Mouse (Mus musculus): ENCODE measurements around the gene Clip3. TPM values are rescaled to one million over a fixed set of nuclear protein-coding genes. Genes with fewer than 3 reads are reported as not detected.

The Clip3 gene
- polyA plus RNA-seq, 1 experiment from 2014 or later: 18.4 TPM

GRCm38 (mm10) chr7:30322285-30322667, 30.7 kb downstream of the Clip3 start:
- Histone ChIP-seq H3K27ac (peak overlapping the region; percentile 92), H3K27me3 (ENCODE audit: insufficient read depth, poor library complexity, severe bottlenecking) (peaks cover 3% of the 10 kb centered on the region; the same call in 1 of the 2 replicates), H3K4me1 (peaks cover 17% of the 10 kb centered on the region), H3K36me3 (peaks cover 19% of the 10 kb centered on the region; the same call in 1 of the 2 replicates), H3K4me3 (peak overlapping the region; percentile 72), H3K9me3 (no peaks in the 10 kb centered on the region)
- DNase-seq (ENCODE audit: low spot score): peak; percentile 100
- WGBS: 0% methylated on average over 20 of the region's 20 CpGs

DNA sequence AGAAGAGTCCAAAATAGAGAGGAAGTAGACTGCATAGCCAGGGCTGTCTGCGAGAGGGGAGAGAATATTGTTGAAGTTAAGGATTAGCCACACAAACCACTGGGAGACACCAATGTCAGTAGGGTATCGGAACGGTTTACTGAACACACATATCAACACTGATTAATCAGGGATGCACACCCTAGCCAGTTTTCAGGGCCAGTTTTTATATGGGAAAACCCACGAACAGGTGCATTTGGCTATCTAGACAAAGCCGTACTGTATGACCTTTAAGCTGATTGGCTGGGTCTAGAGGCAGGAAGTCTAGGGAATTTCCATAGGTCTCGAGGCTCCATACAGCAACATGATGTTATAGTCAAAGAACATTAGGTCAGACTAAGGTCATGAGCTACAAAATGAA, 31.3 kb downstream of the Clip3 start:
- Histone ChIP-seq H3K4me3 (peak overlapping the region; percentile 72), H3K36me3 (peaks cover 17% of the 10 kb centered on the region; the same call in 1 of the 2 replicates), H3K9me3 (no peaks in the 10 kb centered on the region), H3K27me3 (ENCODE audit: insufficient read depth, poor library complexity, severe bottlenecking) (peaks cover 6% of the 10 kb centered on the region; the same call in 1 of the 2 replicates), H3K4me1 (peaks cover 19% of the 10 kb centered on the region), H3K27ac (peak overlapping the region; percentile 92)
- no peak for DNase-seq (ENCODE audit: low spot score)
- WGBS: 34% methylated on average over 6 of the region's 6 CpGs

- 73% methylated on average over 3 of the region's 3 CpGs for WGBS
These were observed 32.3 kb downstream of the Clip3 start, which contains the start of gene Sdhaf1 for GRCm38 (mm10) chr7:30323795-30324194. Gene Sdhaf1, minus strand, starts transcription at chr7:30323895.

DNA sequence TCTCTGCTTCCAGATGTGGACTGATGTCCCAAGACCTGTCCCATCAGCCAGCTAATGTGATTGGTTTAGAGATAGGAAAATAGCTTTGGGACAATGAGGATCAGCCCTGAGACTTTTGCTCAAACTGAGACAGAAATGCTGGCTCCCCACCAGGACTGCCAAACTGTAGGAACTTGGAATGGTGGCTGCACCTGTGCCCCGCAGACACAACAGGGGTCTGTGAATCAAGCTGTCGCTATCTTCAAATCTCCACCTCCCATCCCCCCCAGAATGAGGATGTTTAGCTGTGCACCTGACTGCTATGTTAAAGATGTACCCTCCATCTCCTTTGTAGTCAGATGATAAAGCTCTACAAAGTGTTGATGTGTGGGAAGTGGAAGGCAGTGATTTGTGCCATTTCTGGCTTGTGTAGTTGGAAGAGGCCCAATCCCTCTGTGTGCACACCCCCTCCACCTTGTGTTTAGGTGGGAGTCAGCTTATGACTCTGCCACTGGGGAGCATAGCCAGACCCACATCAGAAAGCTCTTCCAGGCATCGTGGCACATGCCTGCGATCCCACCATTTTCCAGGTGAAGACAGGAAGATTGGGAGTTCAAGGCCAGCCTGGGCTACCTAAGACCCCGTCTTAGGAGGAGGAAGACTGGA, 32.9 kb downstream of the Clip3 start:
- Histone ChIP-seq H3K9me3 (no peaks in the 10 kb centered on the region), H3K4me1 (peaks cover 23% of the 10 kb centered on the region), H3K36me3 (0 out of 2 replicates have a peak, but pooled peaks cover 1% of the 10 kb centered on the region), H3K4me3 (no peak overlapping the region), H3K27ac (no peak overlapping the region), H3K27me3 (ENCODE audit: insufficient read depth, poor library complexity, severe bottlenecking) (peaks cover 6% of the 10 kb centered on the region; the same call in 1 of the 2 replicates)
- 82% methylated on average over 5 of the region's 5 CpGs for WGBS
- no peak for DNase-seq (ENCODE audit: low spot score)

More at GRCm38 (mm10) chr7:30323795-30324194, 32.3 kb downstream of the Clip3 start, which contains the start of gene Sdhaf1:
- H3K4me3 ChIP-seq: peak within 1 kb of the TSS; percentile 72
- peaks cover 6% of the 10 kb centered on the region; the same call in 1 of the 2 replicates for H3K27me3 ChIP-seq (ENCODE audit: insufficient read depth, poor library complexity, severe bottlenecking)
- peak within 1 kb of the TSS; percentile 92 for H3K27ac ChIP-seq
- no peaks in the 10 kb centered on the region for H3K9me3 ChIP-seq
- H3K4me1 ChIP-seq: peaks cover 23% of the 10 kb centered on the region
- DNase-seq (ENCODE audit: low spot score): no peak
- peaks cover 7% of the 10 kb centered on the region; the same call in 1 of the 2 replicates for H3K36me3 ChIP-seq

DNA sequence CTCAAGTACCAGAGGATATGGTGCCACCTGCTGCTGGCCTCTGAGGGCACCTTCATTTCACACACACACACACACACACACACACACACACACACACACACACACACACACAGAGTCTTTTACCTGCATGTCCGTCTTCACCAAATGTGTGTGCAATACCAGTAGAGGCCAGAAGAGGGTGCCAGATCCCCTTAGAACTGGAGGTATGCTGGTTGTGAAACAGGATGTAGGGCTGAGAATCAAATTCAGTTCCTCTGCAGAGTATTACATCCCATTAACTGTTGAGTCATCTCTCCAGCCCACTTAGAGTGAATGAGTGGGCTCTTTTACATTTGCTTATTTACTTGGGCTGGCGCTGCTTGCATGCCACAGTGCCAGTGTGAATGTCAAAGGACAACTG, 33.8 kb downstream of the Clip3 start:
- Histone ChIP-seq H3K27ac (no peak overlapping the region), H3K27me3 (ENCODE audit: insufficient read depth, poor library complexity, severe bottlenecking) (peaks cover 6% of the 10 kb centered on the region; the same call in 1 of the 2 replicates), H3K4me3 (no peak overlapping the region), H3K9me3 (no peaks in the 10 kb centered on the region), H3K36me3 (no peaks in the 10 kb centered on the region), H3K4me1 (peaks cover 23% of the 10 kb centered on the region)
- 43% methylated on average over 2 of the region's 2 CpGs for WGBS
- DNase-seq (ENCODE audit: low spot score): no peak

GRCm38 (mm10) chr7:30326427-30326826, 34.9 kb downstream of the Clip3 start:
- DNase-seq (ENCODE audit: low spot score): no peak
- Histone ChIP-seq H3K4me1 (peaks cover 16% of the 10 kb centered on the region), H3K4me3 (no peak overlapping the region), H3K9me3 (no peaks in the 10 kb centered on the region), H3K27me3 (ENCODE audit: insufficient read depth, poor library complexity, severe bottlenecking) (peaks cover 6% of the 10 kb centered on the region; the same call in 1 of the 2 replicates), H3K27ac (no peak overlapping the region), H3K36me3 (no peaks in the 10 kb centered on the region)

- Histone ChIP-seq H3K9me3 (no peaks in the 10 kb centered on the region), H3K27ac (peak overlapping the region; percentile 24; the same call in 1 of the 2 replicates), H3K36me3 (no peaks in the 10 kb centered on the region), H3K4me1 (peaks cover 14% of the 10 kb centered on the region), H3K4me3 (no peak overlapping the region), H3K27me3 (ENCODE audit: insufficient read depth, poor library complexity, severe bottlenecking) (peaks cover 6% of the 10 kb centered on the region; the same call in 1 of the 2 replicates)
- DNase-seq (ENCODE audit: low spot score): no peak
- WGBS: 52% methylated on average over 15 of the region's 15 CpGs
These were observed 35.6 kb downstream of the Clip3 start for GRCm38 (mm10) chr7:30327140-30327539.

DNA sequence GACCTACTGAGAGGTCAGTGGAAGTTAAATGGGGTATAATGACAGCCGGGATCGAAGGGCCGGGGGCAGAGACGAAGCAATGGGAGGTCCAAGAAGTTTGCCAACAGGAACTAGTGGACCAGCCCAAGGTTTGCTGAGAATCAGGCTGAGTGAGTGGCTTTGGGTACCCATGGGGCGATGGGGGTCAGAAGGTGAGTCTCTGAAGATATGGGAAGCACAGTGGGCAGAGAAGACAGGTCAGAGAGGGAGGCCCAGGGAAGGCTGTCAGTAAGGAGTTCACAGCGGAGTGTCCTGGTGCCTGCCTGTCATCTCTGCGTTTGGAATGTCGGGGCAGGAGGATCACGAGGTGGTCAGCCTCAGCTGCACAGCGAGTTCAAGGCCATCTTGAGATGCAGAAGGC, 36.9 kb downstream of the Clip3 start:
- no peak for DNase-seq (ENCODE audit: low spot score)
- Histone ChIP-seq H3K36me3 (no peaks in the 10 kb centered on the region), H3K4me3 (no peak overlapping the region), H3K27ac (no peak overlapping the region), H3K4me1 (peaks cover 12% of the 10 kb centered on the region), H3K9me3 (no peaks in the 10 kb centered on the region), H3K27me3 (ENCODE audit: insufficient read depth, poor library complexity, severe bottlenecking) (peaks cover 18% of the 10 kb centered on the region; the same call in 1 of the 2 replicates)
- WGBS: 50% methylated on average over 10 of the region's 10 CpGs

DNA sequence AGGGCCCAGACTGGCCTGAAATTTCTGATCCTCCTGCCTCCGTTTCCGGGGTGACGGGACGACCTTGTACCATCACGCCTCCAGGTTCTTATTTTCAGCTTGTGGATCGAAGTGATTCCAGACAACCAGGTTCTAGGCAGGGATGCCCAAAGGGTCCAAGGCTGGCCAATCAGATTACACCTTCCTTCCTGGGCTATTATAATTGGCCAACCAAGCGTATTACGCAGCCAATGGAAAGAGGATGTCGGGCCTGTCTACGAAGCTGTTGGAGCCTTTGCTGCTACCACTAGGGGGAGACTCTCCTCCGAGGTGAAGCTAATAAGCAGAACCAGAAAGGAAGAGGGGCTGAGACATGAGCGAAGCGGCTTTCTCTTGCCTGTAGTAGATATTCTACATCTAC, 40.4 kb downstream of the Clip3 start:
- H3K27me3 ChIP-seq (ENCODE audit: insufficient read depth, poor library complexity, severe bottlenecking): peaks cover 53% of the 10 kb centered on the region
- peak overlapping the region; percentile 22; the same call in 1 of the 2 replicates for H3K4me3 ChIP-seq
- DNase-seq (ENCODE audit: low spot score): peak; percentile 88
- no peaks in the 10 kb centered on the region for H3K36me3 ChIP-seq
- H3K9me3 ChIP-seq: no peaks in the 10 kb centered on the region
- H3K4me1 ChIP-seq: peaks cover 17% of the 10 kb centered on the region
- no peak overlapping the region for H3K27ac ChIP-seq
- WGBS: 8% methylated on average over 13 of the region's 13 CpGs

DNA sequence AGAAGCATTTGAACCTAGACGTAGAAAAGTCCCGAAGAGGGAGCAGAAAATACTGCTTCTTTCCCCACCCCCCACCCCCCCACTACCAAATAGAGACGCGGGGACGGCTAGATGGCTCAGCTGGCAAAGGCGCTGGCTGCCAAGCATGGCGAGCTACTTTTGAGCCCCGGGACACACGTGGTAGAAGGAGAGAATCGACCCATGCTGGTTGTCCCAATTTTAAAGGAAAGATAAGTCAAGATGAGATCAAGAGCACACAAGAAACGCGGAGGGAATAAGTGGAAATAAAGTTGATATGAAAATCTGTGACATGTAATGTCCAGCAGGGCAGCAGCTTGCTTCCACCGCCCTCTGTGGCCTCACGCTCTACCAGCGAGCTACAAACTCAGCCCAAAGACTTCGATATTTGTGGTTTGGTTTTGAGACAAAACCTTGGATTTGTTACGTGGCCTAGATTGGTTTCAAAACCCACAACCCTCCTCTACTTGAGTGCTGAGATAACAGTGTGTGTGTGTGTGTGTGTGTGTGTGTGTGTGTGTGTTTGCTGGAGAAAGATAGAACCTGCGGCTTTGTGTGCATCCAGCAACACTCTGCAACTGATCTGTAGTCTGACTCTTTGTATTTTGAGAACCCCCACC, 41.2 kb downstream of the Clip3 start:
- H3K36me3 ChIP-seq: no peaks in the 10 kb centered on the region
- no peak for DNase-seq (ENCODE audit: low spot score)

GRCm38 (mm10) chr7:30333436-30333835, 41.9 kb downstream of the Clip3 start:
- Histone ChIP-seq H3K4me3 (no peak overlapping the region), H3K4me1 (peaks cover 11% of the 10 kb centered on the region), H3K27ac (peak overlapping the region; percentile 16; the same call in 1 of the 2 replicates), H3K36me3 (no peaks in the 10 kb centered on the region), H3K27me3 (ENCODE audit: insufficient read depth, poor library complexity, severe bottlenecking) (peaks cover 48% of the 10 kb centered on the region), H3K9me3 (no peaks in the 10 kb centered on the region)
- 39% methylated on average over 4 of the region's 4 CpGs for WGBS
- no peak for DNase-seq (ENCODE audit: low spot score)

More for the DNA sequence above, 41.2 kb downstream of the Clip3 start:
- Histone ChIP-seq H3K4me1 (peaks cover 11% of the 10 kb centered on the region), H3K9me3 (no peaks in the 10 kb centered on the region), H3K27ac (no peak overlapping the region), H3K4me3 (no peak overlapping the region), H3K27me3 (ENCODE audit: insufficient read depth, poor library complexity, severe bottlenecking) (peaks cover 48% of the 10 kb centered on the region)
- 57% methylated on average over 18 of the region's 18 CpGs for WGBS

GRCm38 (mm10) chr7:30334563-30334962, 43.0 kb downstream of the Clip3 start:
- WGBS: 56% methylated on average over 5 of the region's 5 CpGs
- no peak overlapping the region for H3K4me3 ChIP-seq
- no peaks in the 10 kb centered on the region for H3K9me3 ChIP-seq
- H3K27ac ChIP-seq: no peak overlapping the region
- H3K36me3 ChIP-seq: no peaks in the 10 kb centered on the region
- peaks cover 59% of the 10 kb centered on the region for H3K27me3 ChIP-seq (ENCODE audit: insufficient read depth, poor library complexity, severe bottlenecking)
- DNase-seq (ENCODE audit: low spot score): no peak
- H3K4me1 ChIP-seq: peaks cover 8% of the 10 kb centered on the region

DNA sequence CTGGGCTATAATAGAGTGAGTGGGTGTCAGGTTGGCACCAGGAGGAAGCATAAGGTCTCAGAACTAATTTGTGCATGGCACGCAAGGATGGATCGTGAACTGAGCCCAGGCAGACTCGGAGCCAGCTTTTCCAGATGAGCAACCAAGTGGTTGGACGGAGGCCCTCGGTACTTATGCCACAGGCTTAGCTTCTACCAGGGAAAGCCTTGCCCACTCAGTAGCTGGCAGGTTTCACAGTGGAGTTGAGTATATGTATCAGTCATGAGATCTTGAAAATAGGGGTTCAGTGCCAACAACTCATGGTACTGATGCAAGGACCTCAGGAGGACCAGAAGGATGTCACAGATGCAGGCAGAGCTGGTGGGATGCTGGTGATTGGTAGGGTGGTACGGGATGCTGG, 44.2 kb downstream of the Clip3 start:
- DNase-seq (ENCODE audit: low spot score): no peak
- peaks cover 59% of the 10 kb centered on the region for H3K27me3 ChIP-seq (ENCODE audit: insufficient read depth, poor library complexity, severe bottlenecking)
- H3K4me3 ChIP-seq: no peak overlapping the region
- WGBS: 78% methylated on average over 6 of the region's 6 CpGs
- H3K27ac ChIP-seq: no peak overlapping the region
- no peaks in the 10 kb centered on the region for H3K36me3 ChIP-seq
- no peaks in the 10 kb centered on the region for H3K9me3 ChIP-seq
- H3K4me1 ChIP-seq: peaks cover 8% of the 10 kb centered on the region

Measured in heart, embryonic 10.5 days (tissue).